Mouse (Mus musculus): ENCODE measurements around the gene Krtap4-7. TPM values are rescaled to one million over a fixed set of nuclear protein-coding genes. Genes with fewer than 3 reads are reported as not detected.
"Not testable (repeated sequence)": the region's sequence is repeated elsewhere in the genome, so short reads cannot be mapped to it uniquely, and the experiment has no call there.

Krtap4-7 gene
- polyA plus RNA-seq (2016; fragmentation: Nextera tagmentation; extraction: Ambion mirVana): not detected in 2 replicates

- H3K4me1 ChIP-seq; H3K4me2 ChIP-seq; H3K4me3 ChIP-seq (replicated peaks); ATAC-seq (ENCODE audit: low FRiP score); H3K36me3 ChIP-seq (replicated peaks); H3K9me3 ChIP-seq; H3K27me3 ChIP-seq; H3K9ac ChIP-seq: not testable (repeated sequence)
- 89% methylated on average over 9 of the region's 9 CpGs for WGBS
- 0 out of 2 replicates have a peak within 1 kb of the TSS, but pooled peaks have one; percentile 36 for H3K27ac ChIP-seq
Observed at GRCm38 (mm10) chr11:99643635-99644139, at the start of gene Krtap4-7. Gene Krtap4-7 (minus strand): TSS chr11:99644089.

GRCm38 (mm10) chr11:99690463-99690862 is 46.6 kb upstream of the Krtap4-7 start, which contains the start of gene Gm14190:
Gene Gm14190 (minus strand): TSS chr11:99690740.
- no peaks in the 10 kb centered on the region for H3K27me3 ChIP-seq

GRCm38 (mm10) chr11:99685235-99685634 is 41.3 kb upstream of the Krtap4-7 start:
- H3K9me3 ChIP-seq; H3K4me1 ChIP-seq; H3K4me2 ChIP-seq; H3K9ac ChIP-seq; H3K36me3 ChIP-seq (replicated peaks); H3K4me3 ChIP-seq (replicated peaks); ATAC-seq (ENCODE audit: low FRiP score); H3K27me3 ChIP-seq; H3K27ac ChIP-seq: not testable (repeated sequence)
- WGBS: 72% methylated on average over 1 of the region's 1 CpGs

More at GRCm38 (mm10) chr11:99690463-99690862, 46.6 kb upstream of the Krtap4-7 start, which contains the start of gene Gm14190:
- H3K36me3 ChIP-seq (replicated peaks): no peaks in the 10 kb centered on the region
- WGBS: 86% methylated on average over 1 of the region's 1 CpGs
- no peak within 1 kb of the TSS for H3K4me3 ChIP-seq (replicated peaks)
- H3K4me1 ChIP-seq: no peaks in the 10 kb centered on the region
- ATAC-seq (ENCODE audit: low FRiP score): no peak
- H3K9ac ChIP-seq: no peak within 1 kb of the TSS
- no peak within 1 kb of the TSS for H3K27ac ChIP-seq
- no peaks in the 10 kb centered on the region for H3K9me3 ChIP-seq
- H3K4me2 ChIP-seq: no peak within 1 kb of the TSS

DNA sequence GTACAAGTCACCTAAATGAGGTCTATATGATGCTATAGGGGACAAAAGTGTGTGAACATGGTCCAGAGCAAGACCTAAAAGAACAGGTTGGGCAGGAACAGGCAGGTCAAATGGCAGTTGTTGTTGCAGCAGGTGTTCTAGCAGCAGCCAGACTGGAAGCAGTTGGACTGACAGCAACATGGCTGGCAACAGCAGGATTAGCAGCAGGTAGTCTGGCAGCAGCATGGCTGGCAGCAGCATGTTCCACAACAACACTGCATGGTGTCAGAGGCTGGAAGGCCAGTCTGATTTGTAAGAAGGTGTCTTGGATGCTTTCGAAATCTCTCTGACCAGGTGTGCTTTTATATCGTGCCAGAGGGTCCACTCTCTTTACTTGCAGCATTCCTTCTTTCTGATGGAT is 39.6 kb upstream of the Krtap4-7 start:
- no peak overlapping the region for H3K4me2 ChIP-seq

GRCm38 (mm10) chr11:99665860-99666259 is 22.0 kb upstream of the Krtap4-7 start, which contains the start of gene Krtap4-6:
Gene Krtap4-6 (minus strand): TSS chr11:99665960.
- Histone ChIP-seq H3K27ac (0 out of 2 replicates have a peak within 1 kb of the TSS, but pooled peaks have one; percentile 50), H3K4me2 (no peak within 1 kb of the TSS), H3K36me3 (replicated peaks) (no peaks in the 10 kb centered on the region), H3K4me1 (no peaks in the 10 kb centered on the region), H3K4me3 (replicated peaks) (no peak within 1 kb of the TSS), H3K27me3 (no peaks in the 10 kb centered on the region), H3K9ac (no peak within 1 kb of the TSS), H3K9me3 (no peaks in the 10 kb centered on the region)
- no peak for ATAC-seq (ENCODE audit: low FRiP score)

More for the DNA sequence above, 39.6 kb upstream of the Krtap4-7 start:
- no peak overlapping the region for H3K27ac ChIP-seq
- no peaks in the 10 kb centered on the region for H3K9me3 ChIP-seq
- no peak overlapping the region for H3K9ac ChIP-seq
- H3K36me3 ChIP-seq (replicated peaks): no peaks in the 10 kb centered on the region
- no peaks in the 10 kb centered on the region for H3K27me3 ChIP-seq
- no peak overlapping the region for H3K4me3 ChIP-seq (replicated peaks)
- 85% methylated on average over 2 of the region's 2 CpGs for WGBS
- H3K4me1 ChIP-seq: no peaks in the 10 kb centered on the region
- no peak for ATAC-seq (ENCODE audit: low FRiP score)

DNA sequence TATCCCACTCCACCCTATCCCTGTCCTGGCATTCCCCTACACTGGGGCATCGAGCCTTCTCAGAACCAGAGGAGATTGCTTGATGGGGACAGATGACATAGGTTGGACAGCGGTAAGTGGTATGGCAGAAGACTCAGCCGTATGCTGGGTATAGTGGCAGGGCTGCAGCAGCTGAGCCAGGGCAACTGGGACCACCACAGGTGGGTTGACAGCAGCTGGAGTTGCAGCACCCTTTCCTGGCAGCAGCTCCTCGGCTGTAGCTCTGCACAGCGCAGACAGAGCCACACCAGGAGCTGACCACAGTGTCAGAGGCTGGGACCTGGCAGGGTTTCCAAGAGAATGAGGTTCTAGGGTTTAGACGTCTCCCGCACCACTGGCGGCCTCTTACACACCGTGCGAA is 18.9 kb upstream of the Krtap4-7 start:
- H3K27ac ChIP-seq: no peak overlapping the region
- H3K36me3 ChIP-seq (replicated peaks): no peaks in the 10 kb centered on the region
- H3K9me3 ChIP-seq: no peaks in the 10 kb centered on the region
- H3K4me3 ChIP-seq (replicated peaks): no peak overlapping the region
- no peak for ATAC-seq (ENCODE audit: low FRiP score)
- no peaks in the 10 kb centered on the region for H3K27me3 ChIP-seq
- H3K4me2 ChIP-seq: no peak overlapping the region
- no peak overlapping the region for H3K9ac ChIP-seq
- no peaks in the 10 kb centered on the region for H3K4me1 ChIP-seq
- WGBS: 87% methylated on average over 10 of the region's 10 CpGs

GRCm38 (mm10) chr11:99659256-99659655 is 15.4 kb upstream of the Krtap4-7 start:
- Histone ChIP-seq H3K27me3 (no peaks in the 10 kb centered on the region), H3K4me1 (no peaks in the 10 kb centered on the region), H3K9me3 (no peaks in the 10 kb centered on the region), H3K36me3 (replicated peaks) (no peaks in the 10 kb centered on the region), H3K9ac (no peak overlapping the region), H3K4me2 (no peak overlapping the region), H3K4me3 (replicated peaks) (no peak overlapping the region), H3K27ac (no peak overlapping the region)
- no peak for ATAC-seq (ENCODE audit: low FRiP score)
- WGBS: 90% methylated on average over 4 of the region's 4 CpGs

GRCm38 (mm10) chr11:99658467-99659010 is 14.7 kb upstream of the Krtap4-7 start, which contains the start of gene Gm11563:
Gene Gm11563 (minus strand): TSS chr11:99658960.
- not testable (repeated sequence) for H3K36me3 ChIP-seq (replicated peaks); ATAC-seq (ENCODE audit: low FRiP score); H3K27me3 ChIP-seq; H3K27ac ChIP-seq; H3K4me2 ChIP-seq; H3K9me3 ChIP-seq; H3K4me1 ChIP-seq; H3K9ac ChIP-seq; H3K4me3 ChIP-seq (replicated peaks)
- 75% methylated on average over 10 of the region's 10 CpGs for WGBS

- H3K9me3 ChIP-seq: no peaks in the 10 kb centered on the region
- WGBS: 56% methylated on average over 5 of the region's 5 CpGs
- H3K4me2 ChIP-seq: no peak overlapping the region
- H3K4me1 ChIP-seq: no peaks in the 10 kb centered on the region
- no peak overlapping the region for H3K9ac ChIP-seq
- H3K36me3 ChIP-seq (replicated peaks): no peaks in the 10 kb centered on the region
- H3K27ac ChIP-seq: no peak overlapping the region
- H3K4me3 ChIP-seq (replicated peaks): no peak overlapping the region
- no peaks in the 10 kb centered on the region for H3K27me3 ChIP-seq
- ATAC-seq (ENCODE audit: low FRiP score): no peak
Observed at GRCm38 (mm10) chr11:99657051-99657450, 13.2 kb upstream of the Krtap4-7 start.

GRCm38 (mm10) chr11:99650136-99650535 is 6.2 kb upstream of the Krtap4-7 start, which contains the start of gene Gm11555:
Gene Gm11555 (minus strand): TSS chr11:99650236.
- WGBS: 81% methylated on average over 2 of the region's 2 CpGs
- H3K9ac ChIP-seq: no peak within 1 kb of the TSS
- H3K36me3 ChIP-seq (replicated peaks): no peaks in the 10 kb centered on the region
- no peak for ATAC-seq (ENCODE audit: low FRiP score)
- H3K27me3 ChIP-seq: no peaks in the 10 kb centered on the region
- H3K4me2 ChIP-seq: no peak within 1 kb of the TSS
- H3K27ac ChIP-seq: no peak within 1 kb of the TSS
- H3K4me1 ChIP-seq: no peaks in the 10 kb centered on the region
- H3K9me3 ChIP-seq: no peaks in the 10 kb centered on the region
- no peak within 1 kb of the TSS for H3K4me3 ChIP-seq (replicated peaks)

GRCm38 (mm10) chr11:99646444-99646843 is 2.6 kb upstream of the Krtap4-7 start:
- H3K9ac ChIP-seq: no peak overlapping the region
- H3K4me2 ChIP-seq: no peak overlapping the region
- 88% methylated on average over 15 of the region's 15 CpGs for WGBS
- no peak for ATAC-seq (ENCODE audit: low FRiP score)
- H3K4me3 ChIP-seq (replicated peaks): no peak overlapping the region
- no peaks in the 10 kb centered on the region for H3K27me3 ChIP-seq
- H3K36me3 ChIP-seq (replicated peaks): no peaks in the 10 kb centered on the region
- H3K4me1 ChIP-seq: no peaks in the 10 kb centered on the region
- H3K27ac ChIP-seq: no peak overlapping the region
- no peaks in the 10 kb centered on the region for H3K9me3 ChIP-seq

GRCm38 (mm10) chr11:99644351-99644750 is 462 bp upstream of the Krtap4-7 start:
- no peak overlapping the region for H3K9ac ChIP-seq
- H3K27me3 ChIP-seq: no peaks in the 10 kb centered on the region
- H3K4me1 ChIP-seq: no peaks in the 10 kb centered on the region
- no peak overlapping the region for H3K27ac ChIP-seq
- ATAC-seq (ENCODE audit: low FRiP score): no peak
- 74% methylated on average over 3 of the region's 3 CpGs for WGBS
- H3K36me3 ChIP-seq (replicated peaks): no peaks in the 10 kb centered on the region
- no peaks in the 10 kb centered on the region for H3K9me3 ChIP-seq
- no peak overlapping the region for H3K4me3 ChIP-seq (replicated peaks)
- H3K4me2 ChIP-seq: no peak overlapping the region

DNA sequence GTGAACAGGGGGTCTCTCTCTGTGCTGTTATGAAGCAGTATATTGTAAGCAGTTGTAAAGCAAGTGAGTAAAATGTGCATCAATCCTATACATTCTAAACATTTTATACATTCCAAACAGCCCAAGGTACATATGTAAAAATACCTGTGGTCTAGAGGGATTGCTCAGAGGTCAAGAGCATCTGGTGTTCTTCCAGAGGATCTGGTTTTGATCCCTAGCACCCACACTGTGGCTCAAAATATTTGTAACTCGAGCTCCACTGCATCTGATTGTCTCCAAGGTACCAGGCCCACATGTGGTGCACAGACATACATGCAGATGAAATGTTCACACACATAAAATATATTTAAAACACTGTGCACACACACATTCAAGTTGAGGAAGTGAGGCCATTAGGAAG is 3.0 kb downstream of the Krtap4-7 start:
- 61% methylated on average over 1 of the region's 1 CpGs for WGBS
- H3K4me1 ChIP-seq: no peaks in the 10 kb centered on the region
- ATAC-seq (ENCODE audit: low FRiP score): no peak
- no peak overlapping the region for H3K27ac ChIP-seq
- no peaks in the 10 kb centered on the region for H3K36me3 ChIP-seq (replicated peaks)
- H3K9me3 ChIP-seq: no peaks in the 10 kb centered on the region
- H3K4me3 ChIP-seq (replicated peaks): no peak overlapping the region
- no peak overlapping the region for H3K4me2 ChIP-seq
- no peak overlapping the region for H3K9ac ChIP-seq
- H3K27me3 ChIP-seq: no peaks in the 10 kb centered on the region
